Mouse (Mus musculus) kidney, postnatal 36 days (tissue): Measurements from ENCODE around the gene Foxd4.
"Not testable (repeated sequence)": the region's sequence is repeated elsewhere in the genome, so short reads cannot be mapped to it uniquely, and the experiment has no call there.

ENCODE experiments used
- DNase-seq, 2 experiments: peaks; one replicate each; pipeline ENCODE4 v3.0.0; 2021 to 2022; ENCODE audit warnings: mixed read lengths in 2 of 2

Gene Foxd4

DNA sequence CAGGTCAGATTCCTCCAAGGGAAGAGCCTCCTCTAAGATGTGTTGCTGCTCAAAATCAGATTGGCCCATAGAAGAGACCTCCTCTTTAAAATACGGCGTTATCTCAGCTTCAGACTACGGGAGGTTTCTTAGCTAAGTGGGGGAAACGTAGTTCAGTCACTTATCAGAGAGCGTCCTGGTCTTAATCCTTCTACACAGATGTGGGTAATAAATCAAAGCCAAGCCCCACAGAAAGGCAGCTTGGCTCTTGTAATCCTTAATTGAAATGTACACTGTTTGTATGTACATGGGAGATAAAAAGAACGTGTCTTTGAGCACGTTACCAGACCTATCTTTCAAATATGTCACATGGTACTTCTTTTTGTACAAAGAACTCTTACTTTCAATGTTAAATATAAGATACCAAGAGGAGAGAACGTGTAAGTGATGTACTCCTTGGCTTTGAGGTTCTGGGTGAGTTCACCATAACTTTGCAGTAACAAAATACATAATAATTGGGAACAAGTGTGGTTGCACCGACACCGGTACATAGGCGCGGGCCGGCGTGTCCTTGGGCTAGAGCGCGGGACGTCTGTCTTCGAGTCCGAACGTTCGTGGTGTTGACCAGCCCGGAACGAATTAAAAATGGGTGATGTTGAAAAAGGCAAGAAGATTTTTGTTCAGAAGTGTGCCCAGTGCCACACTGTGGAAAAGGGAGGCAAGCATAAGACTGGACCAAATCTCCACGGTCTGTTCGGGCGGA is 25.7 kb downstream of the Foxd4 start, which contains the start of gene Gm10053:
Gene Gm10053, plus strand, starts transcription at position 558 of the 742 bp plus-strand sequence.
- not testable (repeated sequence) for DNase-seq

DNA sequence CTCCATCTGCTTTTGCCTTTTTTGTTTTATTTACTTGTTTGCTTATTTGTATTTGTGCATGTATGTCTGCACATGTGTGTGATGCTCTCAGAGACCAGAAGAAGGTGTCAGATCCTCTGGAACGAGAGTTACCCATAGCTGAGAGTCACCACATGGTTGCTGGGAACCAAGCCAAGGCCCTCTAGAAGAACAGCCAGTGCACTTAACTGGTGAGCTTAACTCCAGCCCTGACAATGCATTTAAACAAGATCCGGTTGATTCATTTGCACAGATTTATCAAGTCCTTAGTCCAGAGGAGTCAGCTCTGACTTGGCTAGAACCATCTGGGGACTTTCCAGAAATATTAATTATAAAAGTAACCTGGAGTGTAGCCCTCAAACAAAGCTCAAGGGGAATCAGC is 27.1 kb downstream of the Foxd4 start:
- no peak for DNase-seq

DNA sequence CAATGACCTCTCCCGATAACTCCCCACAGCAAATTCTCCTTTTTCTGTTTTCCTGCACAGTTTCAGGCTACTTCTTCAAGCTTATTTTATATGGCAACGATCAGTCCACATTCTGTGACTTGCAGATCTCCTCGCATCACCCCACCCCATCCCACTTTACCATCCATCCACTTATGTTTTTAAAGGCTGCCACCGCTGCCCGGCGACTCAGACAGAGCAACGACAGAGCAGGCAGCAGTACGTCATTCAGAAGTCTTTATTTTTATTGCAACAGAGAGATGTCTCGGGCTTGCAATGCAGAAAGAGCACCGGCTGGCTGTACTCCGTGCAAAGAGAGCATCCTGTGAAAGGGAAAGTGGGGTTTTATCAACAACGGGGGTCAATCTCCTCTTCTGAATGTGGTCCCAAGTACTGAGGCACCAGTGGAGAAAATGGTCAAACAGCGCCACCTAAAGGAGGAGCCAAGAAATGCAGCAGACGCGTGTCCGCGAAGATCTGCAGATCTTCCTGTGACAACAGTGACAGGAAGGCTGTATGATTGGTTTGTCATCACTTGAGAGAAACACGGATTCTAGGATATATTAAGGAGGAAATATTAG is 29.9 kb downstream of the Foxd4 start:
- peak; percentile 46 to 81 for DNase-seq

DNA sequence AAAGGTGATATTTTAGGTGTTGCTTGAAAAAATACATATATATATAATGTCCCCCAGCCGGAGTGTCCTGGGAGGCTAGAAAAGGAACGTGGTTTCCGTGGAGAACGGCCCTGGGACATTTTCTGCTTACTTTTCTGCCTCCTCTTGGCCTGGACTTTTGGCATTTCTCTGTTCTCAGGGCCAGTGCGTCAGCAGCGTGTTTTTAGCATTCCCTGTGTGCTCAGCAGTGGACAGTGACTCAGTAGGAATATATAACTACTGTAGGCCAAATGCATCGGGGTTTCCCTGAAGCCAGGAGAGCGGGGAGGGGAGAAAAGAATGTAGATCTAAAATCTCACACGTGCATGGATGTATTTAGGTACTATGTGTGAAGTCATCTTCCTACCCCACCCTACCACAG is 35.6 kb downstream of the Foxd4 start:
- no peak for DNase-seq

- DNase-seq, result peak; percentile 24 to 52
These were observed 39.2 kb downstream of the Foxd4 start, which contains the start of gene Pgm5 for GRCm38 (mm10) chr19:24861612-24862451. Gene Pgm5 (minus strand): TSS chr19:24861855.

DNA sequence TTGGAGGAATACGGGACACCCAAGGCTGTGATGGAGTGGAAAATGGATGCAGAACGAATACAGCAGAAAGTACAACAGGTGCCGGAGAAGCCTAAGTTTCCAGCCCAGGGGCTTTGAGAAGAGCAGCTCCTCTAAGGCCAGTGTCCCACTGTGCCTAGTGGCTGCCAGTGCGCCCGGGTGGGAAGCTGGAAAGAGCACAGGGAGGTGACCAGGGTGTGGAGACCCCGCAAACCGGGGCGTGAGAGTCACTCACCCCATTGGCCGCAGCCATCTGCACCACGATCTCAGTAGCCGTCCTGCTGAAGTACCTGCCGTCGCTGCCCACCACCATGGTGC is 39.8 kb downstream of the Foxd4 start:
- no peak for DNase-seq

DNA sequence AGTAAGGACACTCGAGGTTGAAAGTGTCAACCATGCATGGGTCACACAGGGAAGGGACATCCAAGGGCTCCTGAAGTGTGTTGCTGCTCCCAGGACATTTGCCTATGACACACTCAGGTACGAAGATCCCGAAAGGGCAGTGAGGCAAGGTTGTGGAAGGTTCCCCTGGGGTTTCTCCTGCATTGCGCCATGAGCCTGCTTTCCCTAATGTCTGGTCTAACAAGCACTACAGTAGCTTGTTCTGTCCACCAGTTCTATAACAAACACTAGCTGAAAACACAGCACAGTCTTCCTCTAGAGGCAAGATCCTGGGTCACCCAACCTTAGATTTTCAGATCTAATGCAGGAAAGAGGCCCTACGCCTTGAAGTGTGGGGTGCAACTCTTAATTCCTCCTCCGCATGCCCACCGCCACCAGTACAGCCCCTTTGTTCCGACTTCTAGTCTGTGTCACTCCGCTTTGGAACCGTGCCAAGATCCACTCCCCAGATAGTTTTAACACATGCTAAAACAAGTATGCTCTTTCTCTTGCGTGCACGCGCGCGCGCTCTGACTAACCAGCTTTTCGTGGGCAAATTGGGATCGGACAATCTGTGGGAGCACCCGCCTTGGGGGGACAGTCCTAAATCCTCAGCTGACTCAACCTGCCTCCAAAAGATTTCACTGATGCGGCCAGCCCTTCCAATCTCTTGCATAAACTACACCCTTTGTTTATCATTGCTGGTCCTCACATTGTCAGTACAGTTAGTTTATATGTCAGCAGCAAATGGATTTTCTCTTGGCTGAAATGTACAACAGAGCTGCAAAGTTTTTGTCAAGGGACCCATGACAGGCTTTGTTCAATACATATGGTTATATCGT is 49.3 kb downstream of the Foxd4 start:
- peak in 1 of 2 experiments; percentile 37 for DNase-seq
